Mouse (Mus musculus) stomach, embryonic 16.5 days (tissue): ENCODE data around the gene Ap2b1. TPM values are rescaled to one million over a fixed set of nuclear protein-coding genes. Genes with fewer than 3 reads are reported as not detected.

Experiments
- ATAC-seq: fragments of 200-750 bp; cut with Nextera tagmentation; 2 replicates; pipeline ENCODE4 v1.8.0; 2017; ENCODE audit warnings: moderate number of reproducible peaks, moderate TSS enrichment; ENCODE audit not compliant: insufficient read depth, low FRiP score
- H3K27ac ChIP-seq: fragments of 300-500 bp; sonication (generic); 2 replicates; pipeline ENCODE4 v1.5.1; 2014; ENCODE audit warnings: low read length
- H3K27me3 ChIP-seq: fragments of 300-500 bp; sonication (generic); 2 replicates; pipeline ENCODE4 v1.6.1; 2014; ENCODE audit warnings: low read length, control low read depth, mixed read lengths; ENCODE audit not compliant: control insufficient read depth, insufficient read depth
- H3K36me3 ChIP-seq: fragments of 300-500 bp; sonication (generic); 2 replicates; pipeline ENCODE4 v1.6.1; 2014; ENCODE audit warnings: low read length; ENCODE audit not compliant: control insufficient read depth, insufficient read depth
- H3K4me1 ChIP-seq: fragments of 300-500 bp; sonication (generic); 2 replicates; pipeline ENCODE4 v1.6.1; 2014; ENCODE audit warnings: low read length, control low read depth, mixed read lengths; ENCODE audit not compliant: control insufficient read depth, insufficient read depth
- H3K4me2 ChIP-seq: fragments of 300-500 bp; sonication (generic); 2 replicates; pipeline ENCODE4 v1.6.1; 2014; ENCODE audit warnings: low read depth, low read length, mixed read lengths
- H3K4me3 ChIP-seq: fragments of 300-500 bp; sonication (generic); replicated peaks from 2 replicates; pipeline ENCODE4 v1.5.1; 2014; ENCODE audit warnings: mild to moderate bottlenecking, low read length
- H3K9ac ChIP-seq: fragments of 300-500 bp; sonication (generic); 2 replicates; pipeline ENCODE4 v1.6.1; 2014; ENCODE audit warnings: low read length
- H3K9me3 ChIP-seq: fragments of 300-500 bp; sonication (generic); replicated peaks from 2 replicates; pipeline ENCODE4 v1.6.1; 2016; ENCODE audit warnings: low read length, control low read depth; ENCODE audit not compliant: control insufficient read depth
- WGBS: fragments of 180-500 bp; shearing (Covaris S2); extraction: QIAGEN DNeasy Blood & Tissue Kit; methylation state at CpG from one replicate; pipeline ENCODE4 v1.1.7; 2014; 5-methylcytosine and 5-hydroxymethylcytosine counted together
- polyA plus RNA-seq: library from polyadenylated mRNA; unstranded; fragments of >200 nt; fragmentation: Nextera tagmentation; extraction: Ambion mirVana; gene quantifications from 2 replicates; pipeline ENCODE4 v1.2.1, GENCODE M21; 2015

The Ap2b1 gene
- polyA plus RNA-seq, 1 experiment from 2014 or later, result 50.5 TPM

DNA sequence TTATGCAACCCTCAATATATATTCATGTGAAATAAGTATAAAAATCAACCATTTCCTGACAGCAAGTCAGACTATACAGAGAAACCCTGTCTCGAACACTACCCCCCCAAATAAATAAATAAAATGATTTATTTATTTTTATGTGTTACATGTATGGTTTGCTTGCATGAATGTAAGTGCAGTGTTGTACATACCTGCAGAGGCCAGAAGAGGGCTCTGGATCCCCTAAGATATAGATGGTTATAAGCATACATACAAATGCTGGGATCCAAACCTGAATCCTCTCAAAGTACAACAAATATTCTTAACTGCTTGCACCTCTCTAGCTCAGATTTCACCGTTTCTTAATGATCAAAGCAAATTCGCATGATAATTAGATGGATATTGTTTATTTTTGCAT is 58.6 kb downstream of the Ap2b1 start:
- 65% methylated on average over 3 of the region's 3 CpGs for WGBS
- Histone ChIP-seq H3K27me3 (no peaks in the 10 kb centered on the region), H3K4me2 (no peak overlapping the region), H3K9ac (no peak overlapping the region), H3K36me3 (0 out of 2 replicates have a peak, but pooled peaks cover 2% of the 10 kb centered on the region), H3K9me3 (no peaks in the 10 kb centered on the region), H3K27ac (no peak overlapping the region), H3K4me3 (no peak overlapping the region), H3K4me1 (no peaks in the 10 kb centered on the region)
- no peak for ATAC-seq

DNA sequence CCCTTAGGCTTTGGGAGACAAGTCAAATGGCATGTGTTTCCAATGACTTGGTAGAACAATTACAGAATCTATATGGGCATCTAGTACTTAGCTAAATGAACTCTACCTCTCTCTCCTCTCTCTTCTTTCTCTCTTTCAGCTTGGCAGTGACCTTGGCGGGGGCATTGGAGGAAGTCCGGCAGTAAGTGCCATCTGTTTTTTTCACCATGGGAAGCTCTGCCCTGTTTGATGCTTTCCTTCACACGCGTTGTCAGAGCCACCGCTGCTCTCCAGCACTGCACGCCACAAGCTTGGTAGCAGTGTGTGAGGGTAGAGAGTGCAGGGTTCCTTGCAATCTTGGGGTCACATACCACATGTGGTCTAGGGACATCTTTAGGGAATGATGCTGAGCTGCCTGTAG is 65.8 kb downstream of the Ap2b1 start:
- no peak for ATAC-seq
- Histone ChIP-seq H3K9me3 (no peaks in the 10 kb centered on the region), H3K27ac (no peak overlapping the region), H3K4me1 (no peaks in the 10 kb centered on the region), H3K4me3 (no peak overlapping the region), H3K4me2 (no peak overlapping the region), H3K9ac (no peak overlapping the region), H3K27me3 (no peaks in the 10 kb centered on the region), H3K36me3 (peaks cover 4% of the 10 kb centered on the region; the same call in 1 of the 2 replicates)
- WGBS, result 94% methylated on average over 6 of the region's 6 CpGs

DNA sequence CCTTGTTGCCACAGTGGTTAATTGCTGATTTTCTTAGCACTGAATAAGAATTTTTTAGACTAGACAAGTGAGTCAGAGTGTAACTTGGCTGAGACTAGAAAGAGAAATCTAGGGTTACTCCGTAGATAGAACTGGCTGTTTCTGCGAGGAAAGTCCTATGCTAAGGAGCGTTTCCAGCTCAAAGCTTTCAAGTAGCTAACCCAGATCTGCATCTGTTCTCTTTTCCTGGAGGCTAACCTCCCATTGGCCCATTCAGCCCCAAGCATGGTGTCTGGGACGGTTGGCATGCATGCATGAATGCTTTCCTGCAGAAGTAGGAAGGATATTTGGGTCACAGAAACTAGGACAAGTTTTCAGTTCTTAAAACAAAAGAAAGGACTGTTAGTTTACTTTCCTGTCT is 72.4 kb downstream of the Ap2b1 start:
- Histone ChIP-seq H3K9me3 (no peaks in the 10 kb centered on the region), H3K27ac (no peak overlapping the region), H3K4me1 (no peaks in the 10 kb centered on the region), H3K4me2 (no peak overlapping the region), H3K27me3 (no peaks in the 10 kb centered on the region), H3K9ac (no peak overlapping the region), H3K4me3 (no peak overlapping the region), H3K36me3 (peaks cover 4% of the 10 kb centered on the region; the same call in 1 of the 2 replicates)
- 97% methylated on average over 4 of the region's 4 CpGs for WGBS
- ATAC-seq, result no peak

DNA sequence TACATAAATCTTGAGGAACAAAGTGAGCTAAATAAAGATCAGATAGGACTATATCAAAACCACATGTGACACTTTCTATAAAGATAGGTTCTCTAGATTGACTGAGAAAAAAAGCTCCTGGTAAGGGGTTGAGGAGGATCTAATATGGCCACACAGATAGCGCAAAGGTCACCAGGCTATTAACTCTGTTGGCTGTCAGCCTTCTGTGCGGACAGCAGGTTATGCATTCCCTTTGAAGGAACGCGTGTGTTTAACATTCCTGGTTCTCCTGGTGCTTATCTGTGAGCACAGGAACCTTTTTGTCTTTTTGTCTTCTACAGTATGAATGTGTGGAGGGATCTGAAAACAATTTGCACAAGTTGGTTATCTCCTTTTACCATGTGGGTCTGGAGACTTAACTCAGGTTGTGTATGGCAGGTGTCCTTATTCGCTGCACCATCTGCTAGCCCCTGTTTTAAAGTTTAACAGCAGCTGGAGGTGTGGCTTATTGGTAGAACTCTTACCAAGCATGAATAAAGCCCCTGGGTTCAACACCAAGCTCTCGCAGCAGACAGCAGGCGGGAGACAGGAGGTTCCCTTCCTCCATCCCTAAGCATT is 81.0 kb downstream of the Ap2b1 start:
- Histone ChIP-seq H3K4me2 (no peak overlapping the region), H3K4me1 (no peaks in the 10 kb centered on the region), H3K36me3 (no peaks in the 10 kb centered on the region), H3K27ac (no peak overlapping the region), H3K9ac (no peak overlapping the region), H3K4me3 (no peak overlapping the region), H3K9me3 (no peaks in the 10 kb centered on the region), H3K27me3 (no peaks in the 10 kb centered on the region)
- WGBS, result 66% methylated on average over 7 of the region's 7 CpGs
- no peak for ATAC-seq

DNA sequence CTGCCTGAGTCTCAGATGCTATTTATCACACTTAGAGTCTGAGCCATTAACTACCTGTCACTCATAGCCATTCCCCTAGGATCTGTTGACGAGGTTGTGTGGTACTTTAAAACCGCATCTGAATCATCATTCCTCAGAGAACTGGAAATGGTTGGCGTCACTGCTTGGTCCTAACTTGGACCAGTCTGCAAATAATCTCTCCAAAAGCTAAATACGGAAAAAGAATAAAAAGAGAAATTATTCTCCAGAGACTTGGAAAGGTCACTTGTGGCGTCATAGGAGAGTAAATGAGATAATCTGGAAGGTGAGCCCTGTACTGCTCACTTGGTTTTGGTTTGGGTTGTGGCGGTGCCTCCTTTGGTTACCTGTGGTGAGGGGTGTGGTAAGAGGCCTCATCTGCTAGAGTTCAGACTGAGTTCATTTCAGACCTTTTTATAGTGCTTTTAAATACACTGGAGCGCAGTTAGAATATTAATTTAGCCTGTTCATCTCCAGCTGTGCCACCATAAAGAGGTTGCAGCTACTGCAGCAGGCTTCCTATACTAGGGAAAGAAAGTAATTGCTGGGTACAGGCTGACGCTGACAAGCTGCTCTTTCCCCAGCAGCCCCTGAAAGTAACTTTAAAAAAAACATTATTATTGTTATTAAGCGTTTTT is 84.2 kb downstream of the Ap2b1 start:
- Histone ChIP-seq H3K36me3 (no peaks in the 10 kb centered on the region), H3K4me3 (no peak overlapping the region), H3K27ac (no peak overlapping the region), H3K9ac (no peak overlapping the region), H3K4me2 (no peak overlapping the region), H3K9me3 (no peaks in the 10 kb centered on the region), H3K4me1 (no peaks in the 10 kb centered on the region), H3K27me3 (no peaks in the 10 kb centered on the region)
- no peak for ATAC-seq
- WGBS, result 65% methylated on average over 9 of the region's 9 CpGs

DNA sequence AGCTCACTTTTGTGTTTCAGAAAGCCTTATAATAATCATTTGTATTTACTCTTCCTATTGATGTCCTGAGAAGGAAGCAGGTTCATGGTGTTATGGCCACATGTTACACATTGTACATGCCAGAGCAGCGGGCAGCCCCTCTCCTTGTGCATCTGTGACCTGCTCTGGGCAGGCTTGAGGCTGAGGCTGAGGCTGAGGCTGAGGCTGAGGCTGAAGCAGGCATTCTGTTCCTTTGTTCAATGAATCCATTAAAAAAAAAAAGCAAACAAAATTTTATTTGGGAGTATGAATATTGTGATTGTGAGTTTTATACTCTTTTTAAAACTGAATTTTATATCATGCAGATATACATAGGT is 84.7 kb downstream of the Ap2b1 start:
- 0 out of 2 replicates have a peak, but pooled peaks cover 3% of the 10 kb centered on the region for H3K36me3 ChIP-seq
- no peak overlapping the region for H3K4me3 ChIP-seq
- no peak overlapping the region for H3K4me2 ChIP-seq
- no peaks in the 10 kb centered on the region for H3K27me3 ChIP-seq
- H3K9me3 ChIP-seq, result no peaks in the 10 kb centered on the region
- no peak overlapping the region for H3K27ac ChIP-seq
- H3K9ac ChIP-seq, result no peak overlapping the region
- 84% methylated on average over 1 of the region's 1 CpGs for WGBS
- ATAC-seq, result no peak
- no peaks in the 10 kb centered on the region for H3K4me1 ChIP-seq

DNA sequence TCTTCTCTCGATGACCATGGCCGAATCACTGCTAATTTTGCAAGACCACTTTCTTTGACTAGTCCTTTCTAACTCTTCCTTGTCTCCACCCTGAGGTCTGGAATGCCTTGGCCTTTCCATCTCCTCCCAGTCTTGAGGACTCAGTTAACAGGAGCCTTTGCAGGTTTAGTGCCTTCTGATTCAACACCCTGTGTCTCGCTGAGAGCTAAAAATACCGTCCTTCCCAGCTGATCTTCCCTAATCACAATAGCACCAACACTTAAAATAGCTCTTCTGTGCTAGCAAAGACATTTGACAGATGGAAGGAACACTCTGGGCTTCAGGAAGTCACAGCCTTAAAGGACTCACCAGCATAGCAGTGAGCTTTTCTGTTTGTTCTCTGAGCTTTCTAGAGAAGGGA is 94.2 kb downstream of the Ap2b1 start:
- H3K27me3 ChIP-seq, result no peaks in the 10 kb centered on the region
- H3K4me3 ChIP-seq, result no peak overlapping the region
- no peak overlapping the region for H3K4me2 ChIP-seq

DNA sequence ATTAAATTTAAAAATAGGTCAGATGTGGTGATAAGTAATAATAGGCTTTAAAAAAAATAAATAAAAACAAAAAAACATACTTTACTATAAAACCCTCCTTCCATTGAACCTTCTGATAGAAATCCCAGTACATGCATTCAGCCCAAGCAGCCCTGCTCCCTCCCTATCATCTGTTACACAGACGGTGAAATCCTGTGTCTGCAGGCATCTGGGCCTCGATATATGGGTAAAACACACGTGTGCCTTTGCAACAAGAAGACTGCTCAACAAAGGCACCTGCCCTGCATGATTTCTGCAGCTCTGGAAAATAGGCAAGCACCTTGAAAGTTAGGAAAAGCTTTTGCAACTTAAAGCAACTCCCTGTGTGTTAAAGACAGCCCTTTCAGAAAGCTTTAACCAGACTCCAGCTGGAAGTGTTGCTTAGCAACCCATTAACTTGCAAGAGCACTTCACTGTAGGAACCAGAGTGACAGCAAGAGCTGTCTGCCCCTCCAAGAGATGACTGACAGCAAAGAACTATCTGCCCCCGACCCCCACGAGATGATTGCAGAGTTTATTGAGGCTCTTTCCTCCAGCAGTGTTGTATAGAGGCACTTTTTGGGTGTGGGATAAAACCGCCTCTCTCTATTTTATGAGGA is 96.1 kb downstream of the Ap2b1 start:
- no peaks in the 10 kb centered on the region for H3K4me1 ChIP-seq
- no peak overlapping the region for H3K27ac ChIP-seq
- WGBS, result 62% methylated on average over 6 of the region's 6 CpGs
- no peaks in the 10 kb centered on the region for H3K9me3 ChIP-seq
- H3K9ac ChIP-seq, result no peak overlapping the region
- no peaks in the 10 kb centered on the region for H3K27me3 ChIP-seq
- no peak for ATAC-seq
- H3K4me3 ChIP-seq, result no peak overlapping the region
- peaks cover 14% of the 10 kb centered on the region for H3K36me3 ChIP-seq
- H3K4me2 ChIP-seq, result no peak overlapping the region

More for the DNA sequence above, 94.2 kb downstream of the Ap2b1 start:
- Histone ChIP-seq H3K27ac (no peak overlapping the region), H3K4me1 (no peaks in the 10 kb centered on the region), H3K36me3 (peaks cover 17% of the 10 kb centered on the region), H3K9me3 (no peaks in the 10 kb centered on the region), H3K9ac (no peak overlapping the region)
- no peak for ATAC-seq
- 83% methylated on average over 4 of the region's 4 CpGs for WGBS

DNA sequence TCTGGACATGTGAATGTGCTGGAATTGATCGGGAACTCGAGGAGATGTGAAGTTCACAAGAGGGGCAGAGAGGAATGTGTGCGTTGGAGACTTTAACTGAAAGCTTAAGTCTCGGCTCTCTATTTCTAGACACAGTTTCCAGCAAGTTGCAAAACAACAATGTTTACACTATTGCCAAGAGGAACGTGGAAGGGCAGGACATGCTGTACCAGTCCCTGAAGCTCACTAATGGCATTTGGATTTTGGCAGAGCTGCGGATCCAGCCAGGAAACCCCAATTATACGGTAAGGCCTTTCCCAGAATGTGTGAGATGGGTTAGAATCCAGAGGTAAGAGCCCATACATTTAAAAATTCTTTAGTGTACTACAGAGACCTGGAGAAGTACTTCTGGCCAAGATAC is 98.8 kb downstream of the Ap2b1 start:
- no peak overlapping the region for H3K4me2 ChIP-seq
- peaks cover 7% of the 10 kb centered on the region for H3K36me3 ChIP-seq
- H3K27me3 ChIP-seq, result no peaks in the 10 kb centered on the region
- H3K4me1 ChIP-seq, result no peaks in the 10 kb centered on the region
- no peak overlapping the region for H3K9ac ChIP-seq
- H3K9me3 ChIP-seq, result no peaks in the 10 kb centered on the region
- WGBS, result 85% methylated on average over 7 of the region's 7 CpGs
- H3K27ac ChIP-seq, result no peak overlapping the region
- H3K4me3 ChIP-seq, result no peak overlapping the region
- no peak for ATAC-seq
